Mouse (Mus musculus): Measurements from ENCODE around the gene Zswim3. TPM values are rescaled to one million over a fixed set of nuclear protein-coding genes. Genes with fewer than 3 reads are reported as not detected.

The Zswim3 gene
- total RNA-seq, 1 experiment, result 7.0 TPM

- peaks cover 4 to 19% of the 10 kb centered on the region in 2 experiments for H3K4me1 ChIP-seq (ENCODE audit: control insufficient read depth in 2 of 2, insufficient read depth in 2 of 2, low read length in 2 of 2, poor library complexity in 1 of 2)
- peak overlapping the region; percentile 83 for H3K27ac ChIP-seq (ENCODE audit: insufficient read depth, low read depth, low read length, poor library complexity, severe bottlenecking)
- H3K4me3 ChIP-seq (ENCODE audit: insufficient read depth in 1 of 2, low read depth in 1 of 2, low read length in 2 of 2, poor library complexity in 1 of 2, severe bottlenecking in 1 of 2), result peak overlapping the region in 1 of 2 experiments; percentile 14; a peak in 1 of 4 replicates
- in situ Hi-C loops (cut with MboI; ENCODE audit: low sequenced_read_pairs in 2 of 2, unreplicated experiment in 2 of 2), result no loop called here
- peak; percentile 71 for DNase-seq (ENCODE audit: low read depth, low spot score)
- H3K9ac ChIP-seq (ENCODE audit: insufficient read depth, low read depth, low read length, poor library complexity, severe bottlenecking), result no peak overlapping the region
- no peaks in the 10 kb centered on the region for H3K9me3 ChIP-seq (ENCODE audit: control insufficient read depth, insufficient read depth, low read depth, low read length)
- TF ChIP-seq ZNF384 (IDR thresholded peaks at IDR 0.05; ENCODE audit: low read depth, low read length), result no peak
- TF ChIP-seq HCFC1 (IDR thresholded peaks at IDR 0.05; ENCODE audit: borderline replicate concordance, insufficient read depth, low read length), result peak; percentile 47; the same call in 1 of the 2 replicates
- no peak for TF ChIP-seq CHD2 (IDR thresholded peaks at IDR 0.05; ENCODE audit: low read depth, low read length)
- no peaks in the 10 kb centered on the region for H3K36me3 ChIP-seq (ENCODE audit: control insufficient read depth, insufficient read depth, low read length, poor library complexity, severe bottlenecking)
Measured at GRCm38 (mm10) chr2:164867566-164867965, 62.7 kb downstream of the Zswim3 start.

- DNase-seq (ENCODE audit: low read depth, low spot score), result no peak
- Histone ChIP-seq H3K9me3 (ENCODE audit: control insufficient read depth, insufficient read depth, low read depth, low read length) (no peaks in the 10 kb centered on the region), H3K27ac (ENCODE audit: insufficient read depth, low read depth, low read length, poor library complexity, severe bottlenecking) (no peak overlapping the region; the same call in 1 of the 2 replicates), H3K36me3 (ENCODE audit: control insufficient read depth, insufficient read depth, low read length, poor library complexity, severe bottlenecking) (no peaks in the 10 kb centered on the region), H3K9ac (ENCODE audit: insufficient read depth, low read depth, low read length, poor library complexity, severe bottlenecking) (no peak overlapping the region), H3K4me3 (ENCODE audit: insufficient read depth in 1 of 2, low read depth in 1 of 2, low read length in 2 of 2, poor library complexity in 1 of 2, severe bottlenecking in 1 of 2) (no peak overlapping the region), H3K4me1 (ENCODE audit: control insufficient read depth in 2 of 2, insufficient read depth in 2 of 2, low read length in 2 of 2, poor library complexity in 1 of 2) (peaks cover 2 to 19% of the 10 kb centered on the region in 2 experiments)
- in situ Hi-C loops (cut with MboI; ENCODE audit: low sequenced_read_pairs in 2 of 2, unreplicated experiment in 2 of 2), result no loop called here
- TF ChIP-seq HCFC1 (IDR thresholded peaks at IDR 0.05; ENCODE audit: borderline replicate concordance, insufficient read depth, low read length), result no peak
- no peak for TF ChIP-seq ZNF384 (IDR thresholded peaks at IDR 0.05; ENCODE audit: low read depth, low read length)
- no peak for TF ChIP-seq ZC3H11A (IDR thresholded peaks at IDR 0.05; ENCODE audit: borderline replicate concordance, low read depth, low read length)
- TF ChIP-seq MAFK (IDR thresholded peaks at IDR 0.05; ENCODE audit: insufficient read depth, low read depth, low read length), result no peak
- no peak for TF ChIP-seq CHD2 (IDR thresholded peaks at IDR 0.05; ENCODE audit: low read depth, low read length)
Measured at GRCm38 (mm10) chr2:164868491-164868890, 63.6 kb downstream of the Zswim3 start.

Other genes with a start within 250 kb of the Zswim3 start
- 41.5 and 58.4 TPM in 2 replicates for gene Wfdc2, start 242.7 kb upstream of the Zswim3 start, total RNA-seq (2012; rRNA removed)
- gene Spint3, start 231.6 kb upstream of the Zswim3 start, total RNA-seq (2012; rRNA removed), result not detected in 2 replicates
- not detected in 2 replicates for gene Wfdc6a, start 219.7 kb upstream of the Zswim3 start, total RNA-seq (2012; rRNA removed)
- not detected in 2 replicates for gene Eppin, start 211.5 kb upstream of the Zswim3 start, total RNA-seq (2012; rRNA removed)
- not detected in 2 replicates for gene Wfdc6b, start 191.6 kb upstream of the Zswim3 start, total RNA-seq (2012; rRNA removed)
- gene Wfdc8, start 191.5 kb upstream of the Zswim3 start, total RNA-seq (2012; rRNA removed), result not detected in 2 replicates
- gene Wfdc16, start 166.3 kb upstream of the Zswim3 start, total RNA-seq (2012; rRNA removed), result not detected in 2 replicates
- gene Wfdc10, start 149.1 kb upstream of the Zswim3 start, total RNA-seq (2012; rRNA removed), result 0.98 and 3.1 TPM in 2 replicates
- not detected in 2 replicates for gene Wfdc9, start 148.5 kb upstream of the Zswim3 start, total RNA-seq (2012; rRNA removed)
- not detected in 2 replicates for gene Wfdc11, start 131.0 kb upstream of the Zswim3 start, total RNA-seq (2012; rRNA removed)
- gene Wfdc13, start 120.0 kb upstream of the Zswim3 start, total RNA-seq (2012; rRNA removed), result not detected in 2 replicates
- gene Spint4, start 106.6 kb upstream of the Zswim3 start, total RNA-seq (2012; rRNA removed), result not detected in 2 replicates
- 1.6 and 6.6 TPM in 2 replicates for gene Spint5, start 89.8 kb upstream of the Zswim3 start, total RNA-seq (2012; rRNA removed)
- gene Wfdc3, start 59.2 kb upstream of the Zswim3 start, total RNA-seq (2012; rRNA removed), result 0.18 and 0.58 TPM in 2 replicates
- 13.3 and 15.1 TPM in 2 replicates for gene Dnttip1, start 59.1 kb upstream of the Zswim3 start, total RNA-seq (2012; rRNA removed)
- 117 and 159 TPM in 2 replicates for gene Ube2c, start 35.2 kb upstream of the Zswim3 start, total RNA-seq (2012; rRNA removed)
- gene Tnnc2, start 25.1 kb upstream of the Zswim3 start, total RNA-seq (2012; rRNA removed), result 1.5 and 1.7 TPM in 2 replicates
- 5.5 and 7.0 TPM in 2 replicates for gene Snx21, start 19.3 kb upstream of the Zswim3 start, total RNA-seq (2012; rRNA removed)
- 46.4 and 54.7 TPM in 2 replicates for gene Acot8, start 216 bp upstream of the Zswim3 start, total RNA-seq (2012; rRNA removed)
- 21.5 and 22.6 TPM in 2 replicates for gene Zswim1, start 17.6 kb downstream of the Zswim3 start, total RNA-seq (2012; rRNA removed)
- 0.95 and 1.1 TPM in 2 replicates for gene Spata25, start 23.4 kb downstream of the Zswim3 start, total RNA-seq (2012; rRNA removed)
- gene Ctsa, start 27.8 kb downstream of the Zswim3 start, total RNA-seq (2012; rRNA removed), result 103 and 216 TPM in 2 replicates
- gene Neurl2, start 28.4 kb downstream of the Zswim3 start, total RNA-seq (2012; rRNA removed), result 3.6 TPM in 2 replicates
- 56.1 and 117 TPM in 2 replicates for gene Pltp, start 52.6 kb downstream of the Zswim3 start, total RNA-seq (2012; rRNA removed)
- 30.4 and 39.5 TPM in 2 replicates for gene Pcif1, start 74.2 kb downstream of the Zswim3 start, total RNA-seq (2012; rRNA removed)
- gene Zfp335, start 106.7 kb downstream of the Zswim3 start, total RNA-seq (2012; rRNA removed), result 18.5 and 22.4 TPM in 2 replicates
- gene Mmp9, start 135.7 kb downstream of the Zswim3 start, total RNA-seq (2012; rRNA removed), result 5.8 and 7.0 TPM in 2 replicates
- gene Slc12a5, start 155.7 kb downstream of the Zswim3 start, total RNA-seq (2012; rRNA removed), result 1.7 and 2.0 TPM in 2 replicates
- 26.0 and 31.5 TPM in 2 replicates for gene Ncoa5, start 229.8 kb downstream of the Zswim3 start, total RNA-seq (2012; rRNA removed)